9 mouse cellular contexts compared by ENCODE assay signal in the genomic region with DNA sequence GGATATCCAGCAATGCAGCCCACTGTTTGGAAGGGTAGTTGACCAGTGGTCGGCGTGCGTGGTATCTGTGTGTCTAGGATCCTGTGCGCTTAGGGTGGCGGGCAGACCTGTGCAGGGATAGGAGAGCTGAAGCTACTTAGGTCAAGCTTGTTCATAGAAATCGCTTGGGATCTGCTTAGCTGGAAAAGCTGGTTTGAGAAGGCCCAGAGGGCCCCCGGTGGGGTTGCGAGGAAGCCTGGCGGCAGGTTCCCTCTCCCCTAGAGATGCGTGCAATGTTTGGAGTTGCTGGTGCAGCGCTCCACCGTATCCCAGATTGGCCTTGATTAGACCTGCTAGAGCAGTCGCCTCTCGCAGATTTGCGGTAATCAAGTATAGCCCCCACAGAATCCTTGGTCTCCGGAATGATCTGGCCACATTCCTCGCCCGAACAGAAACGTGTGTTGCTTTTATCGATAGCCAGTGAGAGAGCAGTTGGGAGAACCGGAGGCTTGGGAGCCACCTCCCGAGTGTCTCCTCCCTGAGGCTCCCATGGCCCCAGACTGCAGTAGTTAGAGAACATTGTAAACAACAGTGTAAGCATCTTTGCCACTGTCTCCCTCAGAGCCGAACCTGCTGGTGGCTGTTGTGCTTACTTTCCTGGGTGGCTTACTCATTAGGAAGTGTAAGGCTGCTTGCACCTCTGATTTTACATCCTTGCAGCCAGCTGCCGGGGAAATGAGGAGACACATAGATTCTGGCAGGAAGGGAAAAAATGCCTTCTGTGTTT. TPM values are rescaled to one million over a fixed set of nuclear protein-coding genes. Genes with fewer than 3 reads are reported as not detected.
DNase-seq lines count a peak whose midpoint lies in the region; ATAC-seq and TF ChIP-seq lines count a peak whose summit lies in the region.
"Had no signal": no experiment of that assay in that cellular context is flagged by ENCODE, and none has a peak within 500 bp of the region (broad histone marks: within the 10 kb centered on the region; RNA-seq: fewer than 3 reads in every experiment).

No protein-coding gene starts in this region.

- 0 out of 2 replicates have a peak, but pooled peaks have one; percentile 5 for ATAC-seq in heart, embryonic 16.5 days (replicated peaks; ENCODE audit: extremely low read depth, insufficient read depth, low FRiP score)
- no peak for ATAC-seq in lung, postnatal 0 days

- H3K9ac ChIP-seq in heart, embryonic 16.5 days (ENCODE audit: low read length): peak overlapping the region; percentile 57
- H3K9ac ChIP-seq in lung, postnatal 0 days (replicated peaks; ENCODE audit: low read depth): peak overlapping the region; percentile 50

- H3K4me2 ChIP-seq in heart, embryonic 16.5 days (ENCODE audit: low read depth, low read length): peak overlapping the region; percentile 81
- H3K4me2 ChIP-seq in lung, postnatal 0 days (replicated peaks; ENCODE audit: low read depth, low read length): peak overlapping the region; percentile 81

- TF ChIP-seq EP300 in lung, postnatal 0 days (IDR thresholded peaks at IDR 0.05): no peak

- no peaks in the 10 kb centered on the region for H3K4me1 ChIP-seq in kidney, adult 2 months (ENCODE audit: control insufficient read depth, insufficient read depth, low read length)
- peaks cover 36% of the 10 kb centered on the region for H3K4me1 ChIP-seq in embryonic facial prominence, embryonic 10.5 days
- H3K4me1 ChIP-seq in heart, embryonic 16.5 days (ENCODE audit: control insufficient read depth, insufficient read depth, low read length): peaks cover 3% of the 10 kb centered on the region
- H3K4me1 ChIP-seq in lung, postnatal 0 days (ENCODE audit: insufficient read depth, low read depth, low read length): peaks cover 4% of the 10 kb centered on the region; the same call in 1 of the 2 replicates

- peak overlapping the region; percentile 37 for H3K4me3 ChIP-seq in kidney, adult 2 months (ENCODE audit: insufficient read depth, low read depth, low read length)
- H3K4me3 ChIP-seq in embryonic facial prominence, embryonic 10.5 days: peak overlapping the region; percentile 83
- peak overlapping the region; percentile 81 for H3K4me3 ChIP-seq in heart, embryonic 16.5 days (ENCODE audit: low read length)
- peak overlapping the region; percentile 63 for H3K4me3 ChIP-seq in lung, postnatal 0 days (ENCODE audit: low read depth, low read length)

- TF ChIP-seq POLR2A in kidney, adult 2 months (IDR thresholded peaks at IDR 0.05; ENCODE audit: low read depth, low read length): no peak

- 6% methylated on average over 24 of the region's 24 CpGs for WGBS in kidney, adult 2 months
- 1% methylated on average over 24 of the region's 24 CpGs for WGBS in embryonic facial prominence, embryonic 10.5 days
- 1% methylated on average over 24 of the region's 24 CpGs for WGBS in heart, embryonic 16.5 days
- WGBS in lung, postnatal 0 days: 2% methylated on average over 24 of the region's 24 CpGs

- H3K9me3 ChIP-seq in embryonic facial prominence, embryonic 10.5 days: no peaks in the 10 kb centered on the region
- no peaks in the 10 kb centered on the region for H3K9me3 ChIP-seq in heart, embryonic 16.5 days (replicated peaks; ENCODE audit: control insufficient read depth, low read length)
- no peaks in the 10 kb centered on the region for H3K9me3 ChIP-seq in lung, postnatal 0 days (ENCODE audit: low read length)

- DNase-seq in kidney, adult 2 months: peak; percentile 2
- DNase-seq in kidney, adult 11 months: no peak
- peak; percentile 56 for DNase-seq in embryonic facial prominence, embryonic 10.5 days (ENCODE audit: low spot score)
- peak; percentile 38 to 50 for DNase-seq in layer of hippocampus, postnatal 25 days (ENCODE audit: extremely low spot score in 1 of 2, low spot score in 1 of 2)
- peak; percentile 22 for DNase-seq in lung, postnatal 0 days (ENCODE audit: low spot score)
- DNase-seq in right cerebral cortex, adult 18-20 months: peak; percentile 49
- no peak for DNase-seq in thymus, postnatal 0 days (ENCODE audit: low spot score)

- no peaks in the 10 kb centered on the region for H3K36me3 ChIP-seq in kidney, adult 2 months (ENCODE audit: control insufficient read depth, insufficient read depth, low read length)
- H3K36me3 ChIP-seq in embryonic facial prominence, embryonic 10.5 days (replicated peaks): no peaks in the 10 kb centered on the region
- H3K36me3 ChIP-seq in heart, embryonic 16.5 days (ENCODE audit: control insufficient read depth, insufficient read depth): no peaks in the 10 kb centered on the region
- no peaks in the 10 kb centered on the region for H3K36me3 ChIP-seq in lung, postnatal 0 days (ENCODE audit: insufficient read depth, low read length)

- no peak overlapping the region for H3K27ac ChIP-seq in kidney, adult 2 months (ENCODE audit: insufficient read depth, low read depth, low read length)
- H3K27ac ChIP-seq in embryonic facial prominence, embryonic 10.5 days (replicated peaks): peak overlapping the region; percentile 96
- H3K27ac ChIP-seq in heart, embryonic 16.5 days (ENCODE audit: low read length): no peak overlapping the region
- peak overlapping the region; percentile 38; the same call in 1 of the 2 replicates for H3K27ac ChIP-seq in lung, postnatal 0 days (ENCODE audit: low read length)

- H3K27me3 ChIP-seq in kidney, adult 2 months (replicated peaks; ENCODE audit: control insufficient read depth, insufficient read depth, low read length): peaks cover 4% of the 10 kb centered on the region
- H3K27me3 ChIP-seq in embryonic facial prominence, embryonic 10.5 days (replicated peaks; ENCODE audit: low read depth, poor library complexity, severe bottlenecking): peaks cover 44% of the 10 kb centered on the region
- H3K27me3 ChIP-seq in heart, embryonic 16.5 days (ENCODE audit: control insufficient read depth, insufficient read depth, low read length): peaks cover 4% of the 10 kb centered on the region; the same call in 1 of the 2 replicates
- H3K27me3 ChIP-seq in lung, postnatal 0 days (replicated peaks; ENCODE audit: insufficient read depth, low read length): 0 out of 2 replicates have a peak, but pooled peaks cover 8% of the 10 kb centered on the region

- no peak for TF ChIP-seq CTCF in kidney, adult 2 months (conservative IDR thresholded peaks at IDR 0.05; ENCODE audit: insufficient read depth, insufficient read length, low read depth, low read length)
- no peak for TF ChIP-seq CTCF in lung, postnatal 0 days (IDR thresholded peaks at IDR 0.05)

RNA-seq across cellular contexts. Expression of gene Adgrl3, which starts 2.6 kb away (rescaled TPM):
- 0.95 and 1.2 TPM in 2 replicates for polyA plus RNA-seq in kidney, adult 2 months (2012; rRNA removed)
- polyA plus RNA-seq in embryonic facial prominence, embryonic 10.5 days (2016; fragmentation: Nextera tagmentation; extraction: Ambion mirVana): 11.2 and 11.9 TPM in 2 replicates
- polyA plus RNA-seq in heart, embryonic 16.5 days (2015; fragmentation: Nextera tagmentation; extraction: Ambion mirVana): 3.6 and 5.9 TPM in 2 replicates
- 100 to 1,000 TPM; 156 to 185 TPM for total RNA-seq in layer of hippocampus, postnatal 25 days (2021)
- polyA plus RNA-seq in lung, postnatal 0 days (2015; fragmentation: Nextera tagmentation; extraction: Ambion mirVana): 13.5 and 17.2 TPM in 2 replicates
- 1.7 and 2.0 TPM in 2 replicates for polyA plus RNA-seq in thymus, postnatal 0 days (2015; fragmentation: Nextera tagmentation; extraction: Ambion mirVana)
- total RNA-seq: MEL had no signal

Comparison
In these comparisons a context has a peak if more than half of its experiments do, and no peak if none do; other contexts are left out.
1. DNase-seq: peak in kidney, adult 2 months (single experiment), embryonic facial prominence, embryonic 10.5 days (single experiment), layer of hippocampus, postnatal 25 days (2 of 2), lung, postnatal 0 days (single experiment) and right cerebral cortex, adult 18-20 months (single experiment); none in kidney, adult 11 months (single experiment) and thymus, postnatal 0 days (single experiment).
2. H3K27ac ChIP-seq: peak in embryonic facial prominence, embryonic 10.5 days (single experiment) and lung, postnatal 0 days (single experiment); none in kidney, adult 2 months (single experiment) and heart, embryonic 16.5 days (single experiment).
3. Peak in every context shown above with its lines, with median percentiles within 50 percentile points of each other: H3K4me3 ChIP-seq.